Mouse (Mus musculus): ENCODE measurements at regions not wholly inside any gene's neighbourhood (a gene's known extent, or its start where the extent isn't known, plus 50 kb on each side); places are given as distances from the start of the nearest gene placed in this dataset.

GRCm38 (mm10) chr7:136395838-136396237, 498.6 kb upstream of the Mgmt start:
- TF ChIP-seq POLR2A (IDR thresholded peaks at IDR 0.05; ENCODE audit: insufficient read depth, low read depth, low read length) (no peak), CTCF (IDR thresholded peaks at IDR 0.05) (0 out of 2 replicates have a peak, but pooled peaks have one; percentile 8)
